Mouse (Mus musculus): ENCODE results near the gene Kat6b. TPM values are rescaled to one million over a fixed set of nuclear protein-coding genes. Genes with fewer than 3 reads are reported as not detected.

Kat6b gene
- polyA plus RNA-seq, 1 experiment from 2014 or later, result 18.5 TPM

- H3K36me3 ChIP-seq (ENCODE audit: control insufficient read depth, insufficient read depth, low read length), result no peaks in the 10 kb centered on the region
- no peak within 1 kb of the TSS for H3K27ac ChIP-seq (replicated peaks in 1 of 2; ENCODE audit: control insufficient read depth in 1 of 2, insufficient read depth in 1 of 2, low read depth in 2 of 2, low read length in 2 of 2)
- H3K4me1 ChIP-seq (ENCODE audit: control insufficient read depth in 2 of 2, insufficient read depth in 2 of 2, low read length in 2 of 2), result peaks cover 8 to 14% of the 10 kb centered on the region in 2 experiments
- H3K4me2 ChIP-seq (ENCODE audit: low read length), result no peak within 1 kb of the TSS
- H3K9me3 ChIP-seq (ENCODE audit: control insufficient read depth, low read length), result no peaks in the 10 kb centered on the region
- WGBS, result 58% methylated on average over 5 of the region's 5 CpGs
- no peak within 1 kb of the TSS for H3K9ac ChIP-seq (ENCODE audit: low read length)
- H3K27me3 ChIP-seq (ENCODE audit: control insufficient read depth, insufficient read depth, low read length), result no peaks in the 10 kb centered on the region
- no peak within 1 kb of the TSS for H3K4me3 ChIP-seq (ENCODE audit: control insufficient read depth in 1 of 2, insufficient read depth in 1 of 2, low read depth in 1 of 2, low read length in 2 of 2)
- ATAC-seq (ENCODE audit: insufficient number of reproducible peaks, insufficient read depth, low FRiP score, low read depth), result no peak
These were observed 233.3 kb downstream of the Kat6b start, which contains the start of gene Dupd1 for GRCm38 (mm10) chr14:21714486-21714885. TSS of gene Dupd1 (minus strand) at chr14:21714576.

- H3K36me3 ChIP-seq (ENCODE audit: control insufficient read depth, insufficient read depth, low read length), result 0 out of 2 replicates have a peak, but pooled peaks cover 3% of the 10 kb centered on the region
- 9% methylated on average over 17 of the region's 17 CpGs for WGBS
- H3K4me3 ChIP-seq (ENCODE audit: control insufficient read depth in 1 of 2, insufficient read depth in 1 of 2, low read depth in 1 of 2, low read length in 2 of 2), result no peak overlapping the region
- no peaks in the 10 kb centered on the region for H3K27me3 ChIP-seq (ENCODE audit: control insufficient read depth, insufficient read depth, low read length)
- peak overlapping the region; percentile 31 to 60; a peak in 3 of 4 replicates for H3K27ac ChIP-seq (replicated peaks in 1 of 2; ENCODE audit: control insufficient read depth in 1 of 2, insufficient read depth in 1 of 2, low read depth in 2 of 2, low read length in 2 of 2)
- peak overlapping the region; percentile 51 for H3K4me2 ChIP-seq (ENCODE audit: low read length)
- no peak for ATAC-seq (ENCODE audit: insufficient number of reproducible peaks, insufficient read depth, low FRiP score, low read depth)
- 0 out of 2 replicates have a peak overlapping the region, but pooled peaks have one; percentile 10 for H3K9ac ChIP-seq (ENCODE audit: low read length)
- peaks cover 13 to 24% of the 10 kb centered on the region in 2 experiments for H3K4me1 ChIP-seq (ENCODE audit: control insufficient read depth in 2 of 2, insufficient read depth in 2 of 2, low read length in 2 of 2)
- H3K9me3 ChIP-seq (ENCODE audit: control insufficient read depth, low read length), result peaks cover 6% of the 10 kb centered on the region
These were observed 238.6 kb downstream of the Kat6b start for GRCm38 (mm10) chr14:21719646-21720383.

GRCm38 (mm10) chr14:21720430-21721205 lies 239.4 kb downstream of the Kat6b start:
- H3K4me2 ChIP-seq (ENCODE audit: low read length), result peak overlapping the region; percentile 51; the same call in 1 of the 2 replicates
- peak overlapping the region in 1 of 2 experiments; percentile 60; a peak in 3 of 4 replicates for H3K27ac ChIP-seq (replicated peaks in 1 of 2; ENCODE audit: control insufficient read depth in 1 of 2, insufficient read depth in 1 of 2, low read depth in 2 of 2, low read length in 2 of 2)
- WGBS, result 34% methylated on average over 4 of the region's 4 CpGs
- no peak overlapping the region for H3K9ac ChIP-seq (ENCODE audit: low read length)
- H3K9me3 ChIP-seq (ENCODE audit: control insufficient read depth, low read length), result peaks cover 6% of the 10 kb centered on the region
- H3K4me3 ChIP-seq (ENCODE audit: control insufficient read depth in 1 of 2, insufficient read depth in 1 of 2, low read depth in 1 of 2, low read length in 2 of 2), result no peak overlapping the region
- ATAC-seq (ENCODE audit: insufficient number of reproducible peaks, insufficient read depth, low FRiP score, low read depth), result no peak
- H3K36me3 ChIP-seq (ENCODE audit: control insufficient read depth, insufficient read depth, low read length), result 0 out of 2 replicates have a peak, but pooled peaks cover 3% of the 10 kb centered on the region
- peaks cover 13 to 24% of the 10 kb centered on the region in 2 experiments for H3K4me1 ChIP-seq (ENCODE audit: control insufficient read depth in 2 of 2, insufficient read depth in 2 of 2, low read length in 2 of 2)
- no peaks in the 10 kb centered on the region for H3K27me3 ChIP-seq (ENCODE audit: control insufficient read depth, insufficient read depth, low read length)

Other genes starting within 250 kb of the Kat6b start
- 0.18 TPM in 2 replicates for gene Dupd1, start 233.1 kb downstream of the Kat6b start, polyA plus RNA-seq (2014; fragmentation: Nextera tagmentation; extraction: Ambion mirVana)

All from heart, embryonic 14.5 days (tissue).